In genomic region chr2:14684231-14684630, GRCm38 (mm10) we compare ENCODE assay signal across 28 mouse cellular contexts.
DNase-seq lines count a peak whose midpoint lies in the region; ATAC-seq and TF ChIP-seq lines count a peak whose summit lies in the region.
"Had no signal": no experiment of that assay in that cellular context is flagged by ENCODE, and none has a peak within 500 bp of the region (broad histone marks: within the 10 kb centered on the region; RNA-seq: fewer than 3 reads in every experiment).

No protein-coding gene starts in this region.

- no peak for TF ChIP-seq CTCF in forebrain, postnatal 0 days (IDR thresholded peaks at IDR 0.05; ENCODE audit: low read depth)
- no peak for TF ChIP-seq CTCF in layer of hippocampus, adult 2 months (conservative IDR thresholded peaks at IDR 0.05)

- H3K4me1 ChIP-seq in forebrain, postnatal 0 days (ENCODE audit: insufficient read depth) = no peaks in the 10 kb centered on the region
- no peaks in the 10 kb centered on the region for H3K4me1 ChIP-seq in forebrain, embryonic 11.5 days (replicated peaks; ENCODE audit: control insufficient read depth, insufficient read depth, low read length)
- H3K4me1 ChIP-seq: embryonic facial prominence, embryonic 13.5 days; embryonic facial prominence, embryonic 15.5 days; forebrain, embryonic 10.5 days; forebrain, embryonic 13.5 days; forebrain, embryonic 15.5 days had no signal

- DNase-seq in forebrain, postnatal 0 days = no peak
- no peak for DNase-seq in forebrain, embryonic 11.5 days (ENCODE audit: low spot score)
- peak; percentile 36 to 58 for DNase-seq in layer of hippocampus, adult 2 months (ENCODE audit: low spot score in 2 of 2)
- DNase-seq in layer of hippocampus, postnatal 25 days (ENCODE audit: extremely low spot score in 1 of 2, low spot score in 1 of 2) = no peak
- peak; percentile 42 for DNase-seq in layer of hippocampus, adult 9-11 months
- DNase-seq in layer of hippocampus, postnatal 36 days = no peak
- DNase-seq: adrenal gland, adult 8-10 months; adrenal gland, postnatal 14 days; adrenal gland, postnatal 36 days; B cell, adult 2 months; cerebellum, adult 11 months; cerebellum, adult 18-20 months; cerebellum, adult 8-10 months; cerebellum, adult 9-11 months; cerebellum, postnatal 14 days; cerebellum, postnatal 36 days; embryo, embryonic 11 days had no signal

- peak; percentile 47; the same call in 1 of the 2 replicates for ATAC-seq in forebrain, postnatal 0 days
- ATAC-seq in forebrain, embryonic 11.5 days (replicated peaks; ENCODE audit: low FRiP score) = no peak
- ATAC-seq: activated CD4-positive, CD25-positive, alpha-beta regulatory T cell, adult 4 months; CD4-positive, CD25-positive, alpha-beta regulatory T cell, adult 4 months; forebrain, embryonic 13.5 days; forebrain, embryonic 15.5 days; Patski had no signal

- H3K9me3 ChIP-seq in forebrain, postnatal 0 days (ENCODE audit: low read length) = no peaks in the 10 kb centered on the region
- no peaks in the 10 kb centered on the region for H3K9me3 ChIP-seq in forebrain, embryonic 11.5 days (ENCODE audit: control insufficient read depth, low read length)
- H3K9me3 ChIP-seq: embryonic facial prominence, embryonic 13.5 days; embryonic facial prominence, embryonic 15.5 days; forebrain, embryonic 10.5 days; forebrain, embryonic 13.5 days; forebrain, embryonic 15.5 days; G1E had no signal

- no peaks in the 10 kb centered on the region for H3K36me3 ChIP-seq in forebrain, postnatal 0 days (ENCODE audit: insufficient read depth)
- no peaks in the 10 kb centered on the region for H3K36me3 ChIP-seq in forebrain, embryonic 11.5 days (ENCODE audit: control insufficient read depth, insufficient read depth, low read length)
- H3K36me3 ChIP-seq: embryonic facial prominence, embryonic 13.5 days; embryonic facial prominence, embryonic 15.5 days; forebrain, embryonic 10.5 days; forebrain, embryonic 15.5 days; G1E had no signal

- no peaks in the 10 kb centered on the region for H3K27me3 ChIP-seq in forebrain, postnatal 0 days (ENCODE audit: insufficient read depth, low read length)
- H3K27me3 ChIP-seq in forebrain, embryonic 11.5 days (ENCODE audit: control insufficient read depth, insufficient read depth, low read length) = no peaks in the 10 kb centered on the region
- H3K27me3 ChIP-seq: CH12.LX; embryonic facial prominence, embryonic 13.5 days; embryonic facial prominence, embryonic 15.5 days; forebrain, embryonic 13.5 days; forebrain, embryonic 15.5 days had no signal

- H3K4me2 ChIP-seq in forebrain, postnatal 0 days (ENCODE audit: low read depth) = no peak overlapping the region
- no peak overlapping the region for H3K4me2 ChIP-seq in forebrain, embryonic 11.5 days (ENCODE audit: low read depth, low read length, severe bottlenecking)
- H3K4me2 ChIP-seq: embryonic facial prominence, embryonic 13.5 days; embryonic facial prominence, embryonic 15.5 days; forebrain, embryonic 13.5 days; forebrain, embryonic 15.5 days had no signal

- H3K27ac ChIP-seq in forebrain, postnatal 0 days (ENCODE audit: low read depth, low read length) = no peak overlapping the region
- no peak overlapping the region for H3K27ac ChIP-seq in forebrain, embryonic 11.5 days (ENCODE audit: low read depth, low read length)
- peak overlapping the region; percentile 85 for H3K27ac ChIP-seq in layer of hippocampus, adult 2 months
- H3K27ac ChIP-seq: embryonic facial prominence, embryonic 13.5 days; embryonic facial prominence, embryonic 15.5 days; forebrain, embryonic 10.5 days; forebrain, embryonic 13.5 days; forebrain, embryonic 15.5 days had no signal

- no peak overlapping the region for H3K9ac ChIP-seq in forebrain, postnatal 0 days
- no peak overlapping the region for H3K9ac ChIP-seq in forebrain, embryonic 11.5 days (ENCODE audit: low read length)
- H3K9ac ChIP-seq: embryonic facial prominence, embryonic 13.5 days; embryonic facial prominence, embryonic 15.5 days; forebrain, embryonic 13.5 days; forebrain, embryonic 15.5 days had no signal

- H3K4me3 ChIP-seq in forebrain, postnatal 0 days (ENCODE audit: low read depth, low read length) = no peak overlapping the region
- no peak overlapping the region for H3K4me3 ChIP-seq in forebrain, embryonic 11.5 days (ENCODE audit: low read depth, low read length)
- no peak overlapping the region for H3K4me3 ChIP-seq in layer of hippocampus, adult 2 months
- H3K4me3 ChIP-seq: embryonic facial prominence, embryonic 13.5 days; embryonic facial prominence, embryonic 15.5 days; erythroblast, embryonic 14.5 days; forebrain, embryonic 10.5 days; forebrain, embryonic 13.5 days; forebrain, embryonic 15.5 days had no signal

Comparison
In these comparisons a context has a peak if more than half of its experiments do, and no peak if none do; other contexts are left out.
1. DNase-seq: peak in layer of hippocampus, adult 2 months (2 of 2) and layer of hippocampus, adult 9-11 months (single experiment); none in forebrain, postnatal 0 days (single experiment), forebrain, embryonic 11.5 days (single experiment), layer of hippocampus, postnatal 25 days (0 of 2) and layer of hippocampus, postnatal 36 days (0 of 2).